Mouse (Mus musculus): Measurements from ENCODE around the gene Gm281. TPM values are rescaled to one million over a fixed set of nuclear protein-coding genes. Genes with fewer than 3 reads are reported as not detected.

Gene Gm281
- polyA plus RNA-seq, 1 experiment: not detected

DNA sequence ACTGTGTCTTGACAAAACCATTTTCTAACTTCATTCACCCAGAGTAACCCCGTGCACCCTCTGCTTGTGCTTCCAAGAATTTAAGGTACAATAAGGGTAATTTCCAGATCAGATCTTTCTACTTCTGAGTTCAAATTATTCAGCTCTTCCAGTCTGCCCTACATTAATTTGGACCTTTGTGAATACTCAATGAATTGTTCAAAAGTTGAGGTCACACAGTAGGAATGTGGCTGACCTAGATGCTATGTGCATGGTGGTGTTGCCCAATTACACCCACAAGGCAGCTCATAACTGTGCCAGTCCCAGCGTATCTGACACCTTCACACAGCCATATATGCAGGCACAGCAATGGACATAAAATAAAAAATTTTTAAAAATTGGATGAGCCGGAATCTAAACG, 30.4 kb upstream of the Gm281 start:
- TF ChIP-seq CTCF (IDR thresholded peaks at IDR 0.05; ENCODE audit: extremely low read depth, insufficient read depth, low read length): no peak
- no peak for TF ChIP-seq POLR2A (IDR thresholded peaks at IDR 0.05; ENCODE audit: extremely low read depth, insufficient read depth, low read length)
- no peak overlapping the region for H3K4me3 ChIP-seq (ENCODE audit: insufficient read depth, low read length)
- no peak overlapping the region for H3K27ac ChIP-seq (ENCODE audit: insufficient read depth, low read length)
- H3K4me1 ChIP-seq (ENCODE audit: control insufficient read depth, insufficient read depth, low read length): no peaks in the 10 kb centered on the region

DNA sequence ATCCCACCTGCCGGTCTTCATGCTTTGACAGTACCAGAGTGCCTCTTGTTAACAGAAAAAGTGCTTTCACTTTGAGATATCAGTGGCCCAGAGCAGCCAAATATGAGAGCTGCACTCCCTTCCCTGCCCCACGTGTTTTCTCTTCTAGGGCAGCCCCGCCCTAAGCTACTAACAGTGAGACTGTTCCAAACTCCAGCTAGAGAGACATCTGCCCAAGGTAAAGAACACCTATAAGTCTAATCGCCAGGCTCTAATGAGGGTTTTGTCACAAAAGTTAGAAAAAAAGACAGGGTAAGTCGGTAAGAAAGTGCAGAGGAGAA, 19.7 kb upstream of the Gm281 start:
- no peak overlapping the region for H3K4me3 ChIP-seq (ENCODE audit: insufficient read depth, low read length)
- H3K27ac ChIP-seq (ENCODE audit: insufficient read depth, low read length): no peak overlapping the region
- TF ChIP-seq CTCF (IDR thresholded peaks at IDR 0.05; ENCODE audit: extremely low read depth, insufficient read depth, low read length) (no peak), POLR2A (IDR thresholded peaks at IDR 0.05; ENCODE audit: extremely low read depth, insufficient read depth, low read length) (no peak)
- no peaks in the 10 kb centered on the region for H3K4me1 ChIP-seq (ENCODE audit: control insufficient read depth, insufficient read depth, low read length)

DNA sequence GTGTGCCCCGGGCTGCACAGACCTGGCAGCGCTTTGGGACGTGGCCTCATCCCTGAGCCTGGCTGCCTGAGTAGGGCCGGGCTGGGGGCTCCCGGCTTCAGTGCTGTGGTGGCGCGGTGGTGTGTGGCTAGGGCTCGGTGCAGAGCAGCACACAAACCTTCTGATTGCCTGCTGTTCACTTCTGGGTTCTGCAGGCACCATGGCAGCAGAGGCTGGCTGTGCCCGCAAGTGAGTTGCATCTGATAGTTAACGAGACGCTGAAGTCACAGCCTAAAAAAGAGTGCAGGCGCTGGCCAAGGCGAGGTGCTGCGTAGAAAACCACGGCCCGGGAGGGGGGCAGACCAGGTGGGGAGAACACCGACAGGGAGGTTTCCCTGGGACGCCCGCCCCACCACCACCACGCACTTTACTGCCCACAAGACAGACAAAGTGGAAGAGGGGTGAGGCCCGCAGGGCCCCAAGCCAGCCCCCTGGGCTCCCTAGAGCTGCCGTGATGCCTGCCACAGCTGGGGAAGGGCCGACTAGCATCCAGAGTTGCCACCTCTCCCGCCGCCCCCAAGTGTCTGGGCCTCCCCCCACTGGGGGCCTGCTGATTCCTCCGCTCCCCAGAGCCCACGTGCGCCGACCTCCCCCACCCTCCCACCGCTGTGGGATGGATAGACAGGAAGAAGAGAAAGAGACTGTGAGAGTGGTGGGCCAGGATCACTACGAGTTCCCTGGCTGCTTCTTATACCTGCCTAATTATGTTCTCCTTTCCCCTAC, 19.2 kb upstream of the Gm281 start:
- H3K4me3 ChIP-seq (ENCODE audit: insufficient read depth, low read length): no peak overlapping the region
- H3K4me1 ChIP-seq (ENCODE audit: control insufficient read depth, insufficient read depth, low read length): no peaks in the 10 kb centered on the region
- TF ChIP-seq POLR2A (IDR thresholded peaks at IDR 0.05; ENCODE audit: extremely low read depth, insufficient read depth, low read length): no peak
- TF ChIP-seq CTCF (IDR thresholded peaks at IDR 0.05; ENCODE audit: extremely low read depth, insufficient read depth, low read length): no peak
- H3K27ac ChIP-seq (ENCODE audit: insufficient read depth, low read length): no peak overlapping the region

DNA sequence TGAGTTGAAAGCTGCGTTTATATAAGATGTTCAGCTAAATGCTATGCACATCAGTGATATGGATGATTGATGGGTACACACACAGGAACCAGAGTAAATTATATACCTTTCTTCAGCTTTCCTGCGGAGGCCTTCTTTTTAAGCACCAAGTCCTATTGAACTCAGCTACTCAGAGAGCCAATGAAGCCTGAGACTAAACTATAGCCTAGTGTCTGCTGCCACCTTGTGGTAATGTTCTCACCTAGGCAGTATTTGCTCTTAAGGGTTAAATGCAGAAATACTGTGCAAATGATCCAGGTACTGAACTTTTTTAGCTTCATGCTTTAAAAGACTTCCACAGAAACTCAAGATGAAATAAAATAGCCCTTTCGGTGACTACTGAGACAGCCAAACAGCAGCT, 3.4 kb upstream of the Gm281 start:
- H3K4me3 ChIP-seq (ENCODE audit: insufficient read depth, low read length): no peak overlapping the region
- no peaks in the 10 kb centered on the region for H3K4me1 ChIP-seq (ENCODE audit: control insufficient read depth, insufficient read depth, low read length)
- no peak overlapping the region for H3K27ac ChIP-seq (ENCODE audit: insufficient read depth, low read length)
- TF ChIP-seq CTCF (IDR thresholded peaks at IDR 0.05; ENCODE audit: extremely low read depth, insufficient read depth, low read length) (peak; percentile 65; the same call in 1 of the 2 replicates), POLR2A (IDR thresholded peaks at IDR 0.05; ENCODE audit: extremely low read depth, insufficient read depth, low read length) (no peak)

DNA sequence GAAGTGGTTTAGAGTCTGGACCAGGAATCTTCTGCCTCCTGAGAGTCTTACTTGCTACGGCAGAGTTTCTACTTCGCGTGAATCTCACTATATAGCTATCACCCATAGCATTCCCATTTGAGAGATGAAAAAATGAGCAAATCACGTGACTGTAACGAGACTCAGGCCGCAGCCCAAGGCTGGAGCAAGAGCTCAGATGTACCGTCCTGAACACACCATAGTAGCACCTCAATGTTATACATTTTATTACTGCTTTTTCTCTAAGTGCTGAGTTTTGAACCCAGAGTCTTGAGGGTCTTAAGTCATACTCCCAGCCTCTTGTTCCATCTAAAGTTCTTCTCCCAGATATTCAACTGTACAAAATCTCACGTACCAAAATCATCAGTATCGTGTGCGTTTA, 2.9 kb upstream of the Gm281 start:
- no peaks in the 10 kb centered on the region for H3K4me1 ChIP-seq (ENCODE audit: control insufficient read depth, insufficient read depth, low read length)

DNA sequence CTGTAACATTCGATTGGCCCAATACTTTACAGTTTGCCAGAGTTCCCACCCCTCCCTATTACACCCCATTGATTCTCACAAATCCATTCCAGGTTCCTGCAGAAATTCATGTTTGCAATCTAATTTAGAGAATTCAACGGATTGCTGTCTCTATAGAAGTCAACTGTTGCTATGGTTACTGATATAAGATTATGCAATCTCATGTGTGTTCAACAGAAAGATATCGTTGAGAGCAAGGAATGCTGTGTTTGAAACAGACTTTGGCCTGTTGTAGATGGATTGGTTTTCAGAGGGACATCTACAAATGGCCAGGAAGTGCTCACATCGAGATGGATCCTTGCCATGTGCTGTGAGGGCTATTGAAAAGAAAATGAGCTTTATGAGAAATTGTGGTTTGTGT, 929 bp upstream of the Gm281 start:
- no peaks in the 10 kb centered on the region for H3K4me1 ChIP-seq (ENCODE audit: control insufficient read depth, insufficient read depth, low read length)
- H3K27ac ChIP-seq (ENCODE audit: insufficient read depth, low read length): no peak overlapping the region
- H3K4me3 ChIP-seq (ENCODE audit: insufficient read depth, low read length): no peak overlapping the region
- TF ChIP-seq CTCF (IDR thresholded peaks at IDR 0.05; ENCODE audit: extremely low read depth, insufficient read depth, low read length) (no peak), POLR2A (IDR thresholded peaks at IDR 0.05; ENCODE audit: extremely low read depth, insufficient read depth, low read length) (no peak)

More for the DNA sequence above, 2.9 kb upstream of the Gm281 start:
- H3K27ac ChIP-seq (ENCODE audit: insufficient read depth, low read length): no peak overlapping the region
- no peak overlapping the region for H3K4me3 ChIP-seq (ENCODE audit: insufficient read depth, low read length)
- TF ChIP-seq CTCF (IDR thresholded peaks at IDR 0.05; ENCODE audit: extremely low read depth, insufficient read depth, low read length) (no peak), POLR2A (IDR thresholded peaks at IDR 0.05; ENCODE audit: extremely low read depth, insufficient read depth, low read length) (no peak)

DNA sequence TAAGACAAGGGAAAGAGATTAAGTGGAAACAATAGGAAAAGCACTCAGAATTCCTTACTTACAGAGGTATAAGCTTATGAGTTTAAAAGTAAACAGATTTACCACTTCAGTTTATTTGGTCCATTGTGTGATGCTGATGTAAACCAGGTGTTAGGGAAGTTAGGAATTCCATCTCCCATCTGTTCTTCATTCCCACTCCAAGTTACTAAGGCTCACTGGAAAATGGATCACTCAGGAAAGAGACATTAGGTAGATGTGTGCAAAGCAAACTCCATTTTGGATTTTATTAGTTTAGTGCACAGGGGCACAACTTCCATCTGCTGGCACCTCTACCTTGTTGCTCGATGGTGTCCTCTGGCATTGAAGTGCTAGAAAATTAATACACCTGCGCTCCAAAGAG, 4.1 kb downstream of the Gm281 start:
- Histone ChIP-seq H3K4me1 (ENCODE audit: control insufficient read depth, insufficient read depth, low read length) (no peaks in the 10 kb centered on the region), H3K4me3 (ENCODE audit: insufficient read depth, low read length) (no peak overlapping the region), H3K27ac (ENCODE audit: insufficient read depth, low read length) (no peak overlapping the region)
- no peak for TF ChIP-seq POLR2A (IDR thresholded peaks at IDR 0.05; ENCODE audit: extremely low read depth, insufficient read depth, low read length)
- no peak for TF ChIP-seq CTCF (IDR thresholded peaks at IDR 0.05; ENCODE audit: extremely low read depth, insufficient read depth, low read length)

DNA sequence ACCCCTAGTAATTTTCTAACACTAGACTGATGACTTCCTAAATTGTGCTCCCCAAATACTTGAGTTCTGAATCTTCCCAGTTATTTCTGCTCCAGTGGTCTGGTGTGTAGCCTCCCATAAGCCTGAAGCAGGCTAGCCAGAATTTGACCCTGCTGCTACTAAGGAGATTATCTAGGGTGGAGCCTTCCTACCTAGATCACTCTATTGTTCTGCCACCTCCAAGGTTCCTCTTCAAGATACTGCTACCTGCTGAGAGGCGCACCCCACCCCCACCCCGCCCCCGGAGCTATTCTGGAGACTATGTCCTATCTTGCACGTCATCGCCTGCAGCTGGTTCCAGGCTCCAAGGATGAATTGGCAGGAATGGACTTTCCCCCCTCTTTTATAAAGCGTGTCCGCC, 7.1 kb downstream of the Gm281 start:
- H3K4me1 ChIP-seq (ENCODE audit: control insufficient read depth, insufficient read depth, low read length): no peaks in the 10 kb centered on the region; the same call in 1 of the 2 replicates
- no peak overlapping the region for H3K27ac ChIP-seq (ENCODE audit: insufficient read depth, low read length)
- no peak for TF ChIP-seq CTCF (IDR thresholded peaks at IDR 0.05; ENCODE audit: extremely low read depth, insufficient read depth, low read length)
- TF ChIP-seq POLR2A (IDR thresholded peaks at IDR 0.05; ENCODE audit: extremely low read depth, insufficient read depth, low read length): no peak

DNA sequence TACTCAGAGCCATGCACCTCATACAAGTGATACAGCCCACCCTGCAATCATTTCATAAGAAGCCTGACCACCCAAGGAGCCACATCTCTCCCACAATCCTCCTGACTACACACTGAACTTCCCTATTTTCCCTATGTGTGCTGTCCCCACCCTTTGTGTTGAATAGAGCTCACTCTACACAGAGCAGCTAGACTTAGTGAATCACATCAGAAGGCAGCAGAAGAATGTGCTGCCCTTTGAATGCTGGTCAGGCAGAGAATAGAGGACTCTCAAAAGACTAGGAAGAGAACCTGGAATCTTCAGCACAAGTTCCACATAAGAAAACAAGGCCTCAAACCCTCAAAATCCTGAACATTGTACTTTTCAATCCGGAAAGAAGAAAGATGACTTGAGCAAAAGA, 7.8 kb downstream of the Gm281 start:
- TF ChIP-seq CTCF (IDR thresholded peaks at IDR 0.05; ENCODE audit: extremely low read depth, insufficient read depth, low read length): no peak
- no peak for TF ChIP-seq POLR2A (IDR thresholded peaks at IDR 0.05; ENCODE audit: extremely low read depth, insufficient read depth, low read length)
- Histone ChIP-seq H3K27ac (ENCODE audit: insufficient read depth, low read length) (no peak overlapping the region), H3K4me3 (ENCODE audit: insufficient read depth, low read length) (no peak overlapping the region), H3K4me1 (ENCODE audit: control insufficient read depth, insufficient read depth, low read length) (no peaks in the 10 kb centered on the region; the same call in 1 of the 2 replicates)

More for the DNA sequence above, 7.1 kb downstream of the Gm281 start:
- no peak overlapping the region for H3K4me3 ChIP-seq (ENCODE audit: insufficient read depth, low read length)

DNA sequence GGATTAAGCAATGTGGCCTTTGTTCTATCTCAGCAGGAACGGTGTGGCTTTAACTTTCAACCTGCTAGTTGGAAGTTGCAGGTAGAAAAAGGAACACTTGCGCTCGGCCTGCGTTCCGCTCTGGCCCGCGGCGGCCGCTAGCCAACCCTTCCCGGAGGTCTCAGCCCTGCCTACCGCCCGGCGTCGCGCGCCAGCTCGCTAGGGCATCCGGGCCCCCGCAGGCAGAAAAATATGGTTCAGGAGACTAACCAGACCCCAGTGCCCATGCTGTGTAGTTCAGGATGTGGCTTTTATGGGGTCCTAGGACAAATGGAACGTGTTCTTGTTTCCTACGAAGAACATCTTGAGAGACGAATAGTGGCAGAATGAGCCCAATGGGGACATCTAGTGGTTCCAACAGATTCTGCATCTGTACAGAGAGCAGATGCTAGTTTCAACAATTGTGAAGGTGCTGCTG, 12.6 kb downstream of the Gm281 start:
- Histone ChIP-seq H3K4me3 (ENCODE audit: insufficient read depth, low read length) (peak overlapping the region; percentile 46), H3K4me1 (ENCODE audit: control insufficient read depth, insufficient read depth, low read length) (no peaks in the 10 kb centered on the region; the same call in 1 of the 2 replicates), H3K27ac (ENCODE audit: insufficient read depth, low read length) (no peak overlapping the region)
- no peak for TF ChIP-seq POLR2A (IDR thresholded peaks at IDR 0.05; ENCODE audit: extremely low read depth, insufficient read depth, low read length)
- peak; percentile 64; the same call in 1 of the 2 replicates for TF ChIP-seq CTCF (IDR thresholded peaks at IDR 0.05; ENCODE audit: extremely low read depth, insufficient read depth, low read length)
